Mouse (Mus musculus): ENCODE measurements around the gene Ilf3. TPM values are rescaled to one million over a fixed set of nuclear protein-coding genes. Genes with fewer than 3 reads are reported as not detected.

Ilf3 gene
- polyA plus RNA-seq, 2 experiments = 28.2 to 33.5 TPM

DNA sequence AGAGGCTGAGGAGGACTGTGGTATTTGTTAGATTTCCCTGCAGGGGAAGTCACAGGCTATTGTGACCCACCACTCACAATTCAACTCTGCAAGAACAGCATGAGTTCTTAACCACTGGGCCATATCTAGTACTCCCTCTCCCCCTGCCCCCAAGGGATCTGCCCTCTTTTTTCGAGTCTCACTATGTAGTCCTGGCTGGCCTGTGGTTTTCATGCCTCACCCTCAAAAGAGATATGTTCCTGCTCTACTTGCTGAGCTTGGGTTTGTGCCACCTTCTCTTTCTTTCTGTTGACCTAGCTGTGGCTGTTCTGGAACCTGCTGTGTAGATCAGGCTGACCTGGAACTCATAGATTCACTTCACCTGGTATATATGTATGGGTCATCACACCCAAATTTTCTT is 4.8 kb downstream of the Ilf3 start:
- H3K4me1 ChIP-seq (replicated peaks; ENCODE audit: control insufficient read depth in 2 of 2, insufficient read depth in 2 of 2, low read length in 1 of 2) = peaks cover 4 to 6% of the 10 kb centered on the region in 2 experiments; a peak in 3 of 4 replicates
- H3K27ac ChIP-seq = no peak overlapping the region
- 6% methylated on average over 1 of the region's 1 CpGs for WGBS (ENCODE audit: insufficient replicate concordance)
- no peaks in the 10 kb centered on the region for H3K27me3 ChIP-seq (ENCODE audit: control insufficient read depth, insufficient read depth, low read length)
- H3K9ac ChIP-seq (replicated peaks) = no peak overlapping the region
- H3K36me3 ChIP-seq (replicated peaks; ENCODE audit: control insufficient read depth, insufficient read depth, low read depth) = no peaks in the 10 kb centered on the region
- no peak overlapping the region for H3K4me2 ChIP-seq (ENCODE audit: low read depth)
- no peaks in the 10 kb centered on the region for H3K9me3 ChIP-seq (ENCODE audit: control insufficient read depth, low read length)
- DNase-seq (ENCODE audit: low read depth in 3 of 3, low spot score in 3 of 3) (no peak), ATAC-seq (ENCODE audit: insufficient read depth) (no peak)
- no peak for TF ChIP-seq CTCF (IDR thresholded peaks at IDR 0.05; ENCODE audit: low read depth)
- TF ChIP-seq EP300 (IDR thresholded peaks at IDR 0.05; ENCODE audit: low read depth) = no peak
- no peak overlapping the region for H3K4me3 ChIP-seq (ENCODE audit: insufficient read depth in 1 of 2, low read depth in 2 of 2, low read length in 2 of 2)

DNA sequence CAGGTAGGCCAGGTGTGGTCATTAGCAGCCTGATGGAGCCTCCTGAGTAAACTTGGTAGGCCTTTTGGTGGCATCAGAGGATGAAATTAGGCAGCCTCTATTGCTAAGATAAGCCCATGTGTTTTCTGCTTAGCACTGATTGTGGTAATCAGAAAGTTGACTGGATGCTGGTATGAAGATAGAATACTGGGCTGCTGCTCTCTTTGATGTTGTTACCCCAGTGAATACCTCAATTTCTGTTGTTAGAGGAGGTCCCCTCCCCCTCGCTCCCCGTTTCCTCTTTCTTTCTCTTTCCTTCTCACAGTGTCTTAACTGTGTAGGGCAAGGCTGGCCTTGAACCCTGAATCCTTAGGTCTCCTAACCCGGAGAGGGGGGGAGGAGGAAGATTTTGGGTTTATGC is 11.5 kb downstream of the Ilf3 start:
- no peak overlapping the region for H3K4me3 ChIP-seq (ENCODE audit: insufficient read depth in 1 of 2, low read depth in 2 of 2, low read length in 2 of 2)
- no peaks in the 10 kb centered on the region for H3K9me3 ChIP-seq (ENCODE audit: control insufficient read depth, low read length)
- DNase-seq (ENCODE audit: low read depth in 3 of 3, low spot score in 3 of 3) (peak in 1 of 3 experiments; percentile 37), ATAC-seq (ENCODE audit: insufficient read depth) (peak; percentile 58; the same call in 1 of the 2 replicates)
- peaks cover 19 to 24% of the 10 kb centered on the region in 2 experiments for H3K4me1 ChIP-seq (replicated peaks; ENCODE audit: control insufficient read depth in 2 of 2, insufficient read depth in 2 of 2, low read length in 1 of 2)
- 57% methylated on average over 3 of the region's 3 CpGs for WGBS (ENCODE audit: insufficient replicate concordance)
- H3K9ac ChIP-seq (replicated peaks) = no peak overlapping the region
- TF ChIP-seq EP300 (IDR thresholded peaks at IDR 0.05; ENCODE audit: low read depth) = peak; percentile 76
- TF ChIP-seq CTCF (IDR thresholded peaks at IDR 0.05; ENCODE audit: low read depth) = no peak
- no peak overlapping the region for H3K27ac ChIP-seq
- H3K4me2 ChIP-seq (ENCODE audit: low read depth) = 0 out of 2 replicates have a peak overlapping the region, but pooled peaks have one; percentile 9
- no peaks in the 10 kb centered on the region; the same call in 1 of the 2 replicates for H3K36me3 ChIP-seq (replicated peaks; ENCODE audit: control insufficient read depth, insufficient read depth, low read depth)
- no peaks in the 10 kb centered on the region for H3K27me3 ChIP-seq (ENCODE audit: control insufficient read depth, insufficient read depth, low read length)

DNA sequence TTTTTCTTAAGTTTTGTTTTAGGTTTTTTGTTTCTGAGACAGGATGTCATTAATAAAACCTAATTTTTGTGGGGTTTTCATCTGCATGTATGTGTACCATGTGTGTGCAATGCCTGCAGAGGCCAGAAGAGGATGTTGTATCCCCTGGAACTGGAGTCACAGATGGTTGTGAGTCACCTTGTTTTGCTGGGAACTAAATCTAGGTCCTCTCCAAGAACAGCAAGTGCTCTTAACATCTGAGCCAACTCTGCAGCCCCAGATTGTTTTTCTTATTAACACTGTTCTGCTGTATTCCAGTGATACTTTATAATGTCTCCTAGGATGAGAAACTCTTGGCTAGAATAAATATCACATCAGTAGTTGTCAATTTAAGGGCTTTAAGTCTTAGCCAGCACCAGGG is 13.2 kb downstream of the Ilf3 start:
- DNase-seq (ENCODE audit: low read depth in 3 of 3, low spot score in 3 of 3) = no peak
- ATAC-seq (ENCODE audit: insufficient read depth) = no peak
- TF ChIP-seq CTCF (IDR thresholded peaks at IDR 0.05; ENCODE audit: low read depth) (no peak), EP300 (IDR thresholded peaks at IDR 0.05; ENCODE audit: low read depth) (no peak)
- H3K36me3 ChIP-seq (replicated peaks; ENCODE audit: control insufficient read depth, insufficient read depth, low read depth) = no peaks in the 10 kb centered on the region; the same call in 1 of the 2 replicates
- H3K27ac ChIP-seq = no peak overlapping the region
- no peaks in the 10 kb centered on the region for H3K27me3 ChIP-seq (ENCODE audit: control insufficient read depth, insufficient read depth, low read length)
- H3K9me3 ChIP-seq (ENCODE audit: control insufficient read depth, low read length) = no peaks in the 10 kb centered on the region
- no peak overlapping the region for H3K4me2 ChIP-seq (ENCODE audit: low read depth)
- no peak overlapping the region for H3K4me3 ChIP-seq (ENCODE audit: insufficient read depth in 1 of 2, low read depth in 2 of 2, low read length in 2 of 2)
- no peak overlapping the region for H3K9ac ChIP-seq (replicated peaks)
- H3K4me1 ChIP-seq (replicated peaks; ENCODE audit: control insufficient read depth in 2 of 2, insufficient read depth in 2 of 2, low read length in 1 of 2) = peaks cover 19 to 28% of the 10 kb centered on the region in 2 experiments

DNA sequence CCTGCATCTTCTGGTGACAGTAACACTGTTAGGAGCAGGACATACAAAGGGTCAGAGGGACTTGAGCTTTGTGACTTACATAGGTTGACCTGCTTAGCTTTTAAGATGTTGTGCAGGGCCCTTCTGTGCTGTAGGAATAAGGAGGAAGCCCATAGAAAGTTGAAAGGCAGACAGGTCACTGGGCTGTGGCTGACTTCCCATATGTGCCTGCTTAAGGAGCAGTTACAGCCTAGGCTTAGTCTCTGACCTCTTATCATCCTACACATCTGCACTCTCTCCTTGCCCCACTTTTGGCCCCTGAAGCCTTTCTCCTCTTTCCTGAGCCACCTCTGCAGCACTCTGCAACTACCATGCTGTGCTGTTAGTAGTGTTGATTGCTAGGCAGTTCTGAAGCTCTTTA is 16.3 kb downstream of the Ilf3 start:
- Histone ChIP-seq H3K27me3 (ENCODE audit: control insufficient read depth, insufficient read depth, low read length) (no peaks in the 10 kb centered on the region), H3K4me3 (ENCODE audit: insufficient read depth in 1 of 2, low read depth in 2 of 2, low read length in 2 of 2) (no peak overlapping the region), H3K4me1 (replicated peaks; ENCODE audit: control insufficient read depth in 2 of 2, insufficient read depth in 2 of 2, low read length in 1 of 2) (peaks cover 10 to 14% of the 10 kb centered on the region in 2 experiments), H3K36me3 (replicated peaks; ENCODE audit: control insufficient read depth, insufficient read depth, low read depth) (peaks cover under 1% of the 10 kb centered on the region; the same call in 1 of the 2 replicates), H3K9me3 (ENCODE audit: control insufficient read depth, low read length) (no peaks in the 10 kb centered on the region), H3K27ac (no peak overlapping the region), H3K9ac (replicated peaks) (no peak overlapping the region), H3K4me2 (ENCODE audit: low read depth) (no peak overlapping the region)
- ATAC-seq (ENCODE audit: insufficient read depth) (0 out of 2 replicates have a peak, but pooled peaks have one; percentile 18), DNase-seq (ENCODE audit: low read depth in 3 of 3, low spot score in 3 of 3) (no peak)
- TF ChIP-seq CTCF (IDR thresholded peaks at IDR 0.05; ENCODE audit: low read depth) = no peak
- no peak for TF ChIP-seq EP300 (IDR thresholded peaks at IDR 0.05; ENCODE audit: low read depth)

DNA sequence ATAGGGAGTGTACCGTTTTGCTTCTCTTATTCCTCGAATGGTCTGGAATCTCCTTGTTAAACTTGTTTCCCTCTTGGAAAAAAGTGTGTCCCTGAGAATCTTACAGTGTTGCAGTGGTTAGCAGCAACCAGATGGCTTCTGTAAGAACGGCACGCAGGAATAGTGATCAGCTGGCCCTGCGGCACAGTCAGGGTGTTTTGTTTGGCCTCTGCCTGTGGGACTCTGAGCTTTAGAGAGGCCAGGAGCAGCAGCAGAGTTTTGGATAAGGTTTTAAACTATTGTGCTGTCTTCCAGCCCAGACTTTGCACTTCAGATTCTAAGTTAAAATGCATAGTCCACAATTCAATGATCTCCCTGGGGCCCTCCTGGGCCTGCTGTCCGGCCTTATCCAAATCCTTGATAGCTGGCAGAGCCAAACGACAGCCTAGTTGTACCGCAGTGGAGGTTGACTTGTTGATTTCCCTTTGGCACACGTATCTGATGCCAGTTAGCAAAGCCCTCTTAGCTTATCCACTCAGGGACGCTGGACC is 25.0 kb downstream of the Ilf3 start:
- no peak for ATAC-seq (ENCODE audit: insufficient read depth)
- 80% methylated on average over 10 of the region's 10 CpGs for WGBS (ENCODE audit: insufficient replicate concordance)
- Histone ChIP-seq H3K9me3 (ENCODE audit: control insufficient read depth, low read length) (no peaks in the 10 kb centered on the region), H3K27me3 (ENCODE audit: control insufficient read depth, insufficient read depth, low read length) (no peaks in the 10 kb centered on the region), H3K36me3 (replicated peaks; ENCODE audit: control insufficient read depth, insufficient read depth, low read depth) (peaks cover 46% of the 10 kb centered on the region), H3K4me1 (replicated peaks; ENCODE audit: control insufficient read depth in 2 of 2, insufficient read depth in 2 of 2, low read length in 1 of 2) (no peaks in the 10 kb centered on the region), H3K4me2 (ENCODE audit: low read depth) (no peak overlapping the region), H3K4me3 (ENCODE audit: insufficient read depth in 1 of 2, low read depth in 2 of 2, low read length in 2 of 2) (no peak overlapping the region), H3K27ac (no peak overlapping the region), H3K9ac (replicated peaks) (no peak overlapping the region)
- TF ChIP-seq EP300 (IDR thresholded peaks at IDR 0.05; ENCODE audit: low read depth) = no peak
- TF ChIP-seq CTCF (IDR thresholded peaks at IDR 0.05; ENCODE audit: low read depth) = no peak
- no peak for DNase-seq (ENCODE audit: low read depth in 3 of 3, low spot score in 3 of 3)

All from liver, embryonic 14.5 days (tissue).